Mouse (Mus musculus): Measurements from ENCODE around the gene Tspan9.

Tspan9 gene

DNA sequence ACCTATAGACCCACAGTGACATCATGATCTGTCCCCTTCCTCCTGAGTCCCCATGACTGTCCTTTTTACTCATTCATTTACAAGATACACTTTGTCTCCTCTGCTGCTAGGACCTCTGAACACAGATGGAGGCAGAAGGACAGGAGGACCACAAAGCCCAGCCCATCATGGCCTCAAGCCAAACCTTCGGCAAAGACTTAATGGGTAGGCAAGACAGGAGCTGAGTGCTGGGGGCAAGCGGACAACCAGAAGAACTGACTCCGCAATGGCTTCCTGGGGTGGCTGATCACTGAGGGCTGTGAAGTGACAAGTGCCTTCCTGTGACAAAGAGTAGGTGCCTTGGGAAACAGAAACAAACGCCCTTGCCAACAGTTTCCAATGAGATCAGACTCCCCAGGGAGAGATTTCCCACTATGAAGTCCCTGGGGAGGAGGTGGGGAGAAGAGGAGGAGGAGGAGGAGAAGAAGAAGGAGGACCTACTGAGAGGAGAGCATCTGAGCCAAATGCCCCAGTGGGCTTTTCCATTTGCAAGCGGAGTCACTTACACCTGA, 67.9 kb downstream of the Tspan9 start:
- no peak for DNase-seq (ENCODE audit: low spot score)

- no peak for DNase-seq (ENCODE audit: low spot score)
Measured at GRCm38 (mm10) chr6:128070921-128071558, 72.4 kb downstream of the Tspan9 start.

- DNase-seq (ENCODE audit: low spot score) = no peak
Measured at GRCm38 (mm10) chr6:128070072-128070872, 73.1 kb downstream of the Tspan9 start.

GRCm38 (mm10) chr6:128068144-128068543, 75.2 kb downstream of the Tspan9 start:
- DNase-seq (ENCODE audit: low spot score) = no peak

DNA sequence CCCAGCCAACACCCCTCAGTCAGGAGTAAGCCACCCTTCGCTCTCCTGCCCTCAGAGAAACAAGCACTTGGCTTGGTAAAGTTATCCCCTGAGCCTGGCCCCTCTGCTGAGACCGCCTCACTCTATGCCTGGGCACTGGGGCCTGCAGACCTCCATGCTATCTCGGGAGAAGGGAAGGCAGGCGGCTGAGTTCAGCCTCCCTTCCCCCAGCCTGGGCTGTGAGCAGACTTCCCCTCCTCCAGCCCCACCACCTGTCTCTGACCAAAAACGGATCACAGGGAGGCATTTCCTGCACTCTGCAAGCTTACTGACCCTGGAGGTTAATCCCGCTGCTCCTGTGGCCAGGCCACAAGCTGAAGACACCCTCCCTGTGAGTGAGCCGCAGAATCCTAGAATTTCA, 77.4 kb downstream of the Tspan9 start:
- no peak for DNase-seq (ENCODE audit: low spot score)

GRCm38 (mm10) chr6:128063501-128063900, 79.9 kb downstream of the Tspan9 start:
- DNase-seq (ENCODE audit: low spot score) = peak; percentile 34

GRCm38 (mm10) chr6:128062784-128063183, 80.6 kb downstream of the Tspan9 start:
- no peak for DNase-seq (ENCODE audit: low spot score)

GRCm38 (mm10) chr6:128062216-128062615, 81.2 kb downstream of the Tspan9 start:
- no peak for DNase-seq (ENCODE audit: low spot score)

GRCm38 (mm10) chr6:128061342-128061741, 82.1 kb downstream of the Tspan9 start:
- DNase-seq (ENCODE audit: low spot score) = no peak

- DNase-seq (ENCODE audit: low spot score) = no peak
Measured at GRCm38 (mm10) chr6:128058570-128058969, 84.8 kb downstream of the Tspan9 start.

DNA sequence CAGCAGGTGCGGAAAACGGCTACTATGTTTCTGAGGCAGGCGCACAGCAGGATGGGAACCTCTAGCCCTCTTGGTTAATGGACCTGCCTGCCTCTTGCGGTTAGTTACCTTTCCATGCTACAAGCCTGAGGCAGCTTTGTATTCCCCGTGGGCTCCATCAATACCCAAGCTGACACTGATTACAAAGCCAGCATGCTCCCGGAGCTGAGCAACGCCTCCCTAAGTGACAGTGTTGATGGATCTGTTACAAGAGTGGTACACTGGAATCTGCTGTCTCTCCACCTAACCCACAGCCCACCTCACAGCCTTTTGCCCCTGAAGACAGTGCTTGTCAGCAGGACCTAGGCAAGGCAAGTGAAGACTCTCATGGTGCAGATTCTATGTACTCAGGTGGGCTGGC, 85.2 kb downstream of the Tspan9 start:
- no peak for DNase-seq (ENCODE audit: low spot score)

- no peak for DNase-seq (ENCODE audit: low spot score)
Measured at GRCm38 (mm10) chr6:128053000-128053732, 90.2 kb downstream of the Tspan9 start.

DNA sequence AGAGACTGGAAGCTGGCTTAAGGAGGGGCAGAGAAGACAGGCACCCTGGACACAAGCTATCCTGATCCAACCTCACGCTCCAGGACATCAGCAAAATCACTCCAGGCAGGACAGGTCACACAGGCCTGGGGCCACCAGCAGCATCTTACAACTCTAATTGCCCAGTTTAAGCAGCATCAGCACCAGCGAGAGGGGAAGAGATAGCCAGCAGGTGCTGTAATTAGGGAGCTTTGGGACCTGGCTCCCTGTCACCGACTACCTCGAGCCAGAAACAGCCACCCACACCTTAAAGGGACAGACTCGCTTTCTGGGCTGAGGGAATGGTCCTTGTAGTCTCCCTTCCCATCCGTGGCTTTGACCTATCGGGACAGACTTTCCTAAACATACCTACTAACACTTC, 95.7 kb downstream of the Tspan9 start:
- DNase-seq (ENCODE audit: low spot score) = no peak

DNA sequence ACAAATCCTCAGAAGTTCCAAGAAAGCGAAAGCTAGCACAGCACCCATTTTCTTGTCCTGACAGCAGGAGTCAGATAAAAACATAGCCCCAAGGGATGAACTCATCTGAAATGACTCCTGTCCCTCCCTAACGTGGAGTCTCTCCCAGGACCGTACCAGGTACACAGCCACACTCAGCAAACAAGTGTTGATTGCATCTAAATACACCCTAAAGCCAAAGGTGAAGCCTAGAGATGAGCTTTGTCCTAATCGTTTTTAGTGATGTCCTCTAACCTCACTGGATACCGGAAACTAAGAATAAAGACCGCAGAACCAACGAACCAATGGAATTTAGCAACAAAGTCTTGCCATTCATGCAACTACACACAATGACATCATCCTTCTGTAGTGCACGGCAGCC, 96.2 kb downstream of the Tspan9 start:
- no peak for DNase-seq (ENCODE audit: low spot score)

- peak; percentile 37 for DNase-seq (ENCODE audit: low spot score)
Measured at GRCm38 (mm10) chr6:128046799-128047198, 96.6 kb downstream of the Tspan9 start.

GRCm38 (mm10) chr6:128044691-128045090, 98.7 kb downstream of the Tspan9 start:
- no peak for DNase-seq (ENCODE audit: low spot score)

DNA sequence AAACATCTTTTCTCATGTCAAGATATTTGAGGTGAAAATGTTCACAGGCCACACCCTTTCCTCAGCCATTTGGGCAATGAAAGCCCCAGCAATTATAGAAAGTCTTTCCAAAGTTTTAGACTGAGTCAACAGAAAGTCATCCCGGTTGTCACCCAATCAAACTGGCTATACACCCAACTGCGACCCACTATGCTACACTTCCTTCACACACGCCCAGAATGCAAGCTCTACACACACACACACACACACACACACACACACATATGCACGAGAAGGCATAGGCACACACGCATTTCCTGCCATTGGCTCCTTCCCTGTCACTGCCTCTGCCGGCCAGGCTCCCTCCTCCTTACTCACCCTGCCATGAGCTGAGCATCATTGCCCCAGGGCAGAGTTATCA, 99.9 kb downstream of the Tspan9 start:
- DNase-seq (ENCODE audit: low spot score) = no peak

GRCm38 (mm10) chr6:128041836-128042235, 101.6 kb downstream of the Tspan9 start:
- DNase-seq (ENCODE audit: low spot score) = no peak

DNA sequence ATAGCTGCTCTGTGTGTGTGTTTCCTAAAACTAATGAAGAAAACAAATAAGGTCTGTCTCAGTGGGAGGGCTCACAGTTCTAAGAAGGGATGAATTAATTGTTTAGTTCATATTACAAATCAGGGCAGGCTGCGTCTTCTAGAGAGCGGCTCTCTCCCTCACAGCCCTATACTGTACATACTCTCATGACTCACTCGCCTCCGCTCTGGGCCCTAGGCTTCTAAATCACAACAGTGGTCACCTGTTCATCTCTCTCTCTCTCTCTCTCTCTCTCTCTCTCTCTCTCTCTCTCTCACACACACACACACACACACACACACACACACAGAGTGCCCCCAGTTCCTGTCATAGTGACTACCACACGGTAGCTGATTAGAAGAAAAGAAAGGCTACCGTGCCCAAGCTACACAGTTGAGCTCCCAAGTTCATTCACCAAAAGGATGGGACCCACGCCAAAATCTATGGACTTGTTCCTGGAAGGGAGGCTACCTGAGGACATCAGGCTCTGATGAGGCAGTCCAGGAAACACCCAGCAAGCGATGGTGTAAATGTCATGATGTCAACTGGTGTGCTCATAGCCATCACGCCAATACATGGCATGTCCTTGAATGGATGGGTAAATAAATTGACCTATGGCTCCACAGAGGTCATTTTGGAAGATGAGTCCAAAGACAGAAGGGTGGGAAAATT, 104.2 kb downstream of the Tspan9 start:
- DNase-seq (ENCODE audit: low spot score) = no peak

DNA sequence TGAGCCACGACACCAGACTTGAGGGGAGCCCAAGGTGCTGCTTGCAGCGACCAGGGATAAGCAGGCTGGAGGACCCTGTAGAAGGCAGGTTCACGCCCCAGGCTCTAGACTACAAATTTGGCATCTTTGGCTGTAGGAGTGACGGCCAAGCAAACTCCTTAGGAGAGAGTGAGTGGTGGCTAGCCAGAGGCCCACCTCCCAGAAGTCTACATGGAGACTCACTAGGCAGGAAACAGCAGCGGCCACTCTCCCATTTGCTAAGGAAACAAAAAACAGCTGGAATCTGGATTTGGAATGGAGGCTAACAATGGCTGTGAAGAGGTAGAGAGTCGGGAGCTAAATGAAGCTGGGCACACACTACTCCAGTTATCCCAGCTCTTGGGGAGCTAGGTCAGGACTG, 104.8 kb downstream of the Tspan9 start:
- DNase-seq (ENCODE audit: low spot score) = no peak

DNA sequence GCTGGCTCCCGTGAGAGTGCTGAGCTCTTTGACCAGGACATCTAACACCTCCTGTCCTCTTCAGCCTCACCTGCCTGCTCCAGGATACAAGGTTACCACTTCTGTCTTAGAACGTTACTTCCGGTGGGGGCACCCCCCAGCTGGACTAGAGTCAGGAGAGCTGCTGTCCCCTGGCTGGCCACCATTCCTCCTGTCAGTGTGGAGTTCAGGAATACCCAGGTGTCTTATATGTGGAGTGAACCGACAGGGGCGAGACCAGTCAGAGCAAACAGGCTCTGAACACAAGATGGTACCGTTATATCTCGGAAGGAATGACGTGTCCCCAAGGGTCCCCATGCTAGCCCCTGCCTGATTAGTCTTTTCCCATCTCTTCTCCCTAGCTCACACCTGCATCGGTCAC, 106.8 kb downstream of the Tspan9 start:
- DNase-seq (ENCODE audit: low spot score) = no peak

- no peak for DNase-seq (ENCODE audit: low spot score)
Measured at GRCm38 (mm10) chr6:128035930-128036309, 107.5 kb downstream of the Tspan9 start.
